Mouse (Mus musculus) ES-CJ7 (cell line): ENCODE results near the gene Erc2.

Experiments used
- DNase-seq: peaks from one replicate; pipeline ENCODE4 v3.0.0; 2011; ENCODE audit warnings: low read depth, low spot score

The Erc2 gene

GRCm38 (mm10) chr14:28441240-28441967 is 819.2 kb downstream of the Erc2 start:
- DNase-seq = no peak

- no peak for DNase-seq
Measured at GRCm38 (mm10) chr14:28443254-28443944, 821.2 kb downstream of the Erc2 start.

GRCm38 (mm10) chr14:28445737-28446136 is 823.5 kb downstream of the Erc2 start:
- DNase-seq = no peak

GRCm38 (mm10) chr14:28451771-28452170 is 829.5 kb downstream of the Erc2 start:
- no peak for DNase-seq

DNA sequence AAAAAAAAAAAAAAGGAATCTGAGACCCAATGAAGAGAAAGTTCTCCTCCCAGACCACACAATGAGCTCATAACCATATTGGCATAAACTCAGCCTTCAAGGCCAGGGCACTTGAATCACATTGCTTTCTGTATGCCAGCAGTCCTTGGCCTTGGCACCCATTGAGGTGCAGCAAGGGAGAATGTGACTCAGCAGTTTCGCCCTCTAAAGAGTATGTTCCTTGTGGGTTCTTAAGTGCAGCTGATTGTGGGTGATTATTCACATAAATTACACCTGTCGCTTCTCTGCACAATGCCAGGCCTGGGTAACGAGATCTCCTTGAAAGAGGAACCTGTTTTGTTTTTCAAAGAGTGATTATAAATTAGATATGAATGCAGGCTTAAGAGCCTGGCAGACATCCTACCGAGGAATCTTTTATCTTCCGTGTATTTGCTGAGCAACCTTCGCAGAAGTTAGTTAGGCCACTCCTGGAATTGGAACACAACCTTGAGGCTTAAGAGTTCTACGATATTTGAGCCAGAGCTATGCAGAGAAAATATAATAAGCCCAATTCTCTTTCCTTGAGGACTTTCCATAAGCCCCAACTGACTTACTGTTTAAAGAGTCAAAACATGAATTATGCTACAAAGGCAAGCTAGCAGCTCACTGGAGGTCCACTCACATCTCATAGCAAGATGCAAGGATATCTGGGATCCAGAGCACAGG is 834.3 kb downstream of the Erc2 start:
- peak; percentile 14 for DNase-seq

GRCm38 (mm10) chr14:28457428-28457827 is 835.2 kb downstream of the Erc2 start:
- no peak for DNase-seq

GRCm38 (mm10) chr14:28467956-28468355 is 845.7 kb downstream of the Erc2 start:
- DNase-seq = no peak

DNA sequence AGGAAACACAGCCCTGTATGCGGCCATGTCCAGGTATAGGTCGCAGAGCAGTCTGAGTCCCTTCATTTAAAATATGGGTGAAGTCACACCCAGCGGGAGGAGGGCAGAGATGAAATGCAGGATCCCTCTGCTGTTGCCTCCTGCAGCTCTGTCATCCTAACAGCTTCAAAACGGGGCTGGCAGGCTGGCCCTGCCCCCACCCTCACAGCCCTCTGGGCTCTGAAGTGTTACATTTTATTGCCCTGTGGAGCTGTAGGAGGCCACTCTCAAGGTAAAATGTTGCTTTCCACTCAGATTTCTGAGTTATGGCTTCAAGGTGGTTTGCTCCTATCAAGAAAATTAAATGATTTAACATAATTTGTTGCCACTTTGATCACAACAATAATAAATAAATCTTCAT is 847.5 kb downstream of the Erc2 start:
- no peak for DNase-seq

DNA sequence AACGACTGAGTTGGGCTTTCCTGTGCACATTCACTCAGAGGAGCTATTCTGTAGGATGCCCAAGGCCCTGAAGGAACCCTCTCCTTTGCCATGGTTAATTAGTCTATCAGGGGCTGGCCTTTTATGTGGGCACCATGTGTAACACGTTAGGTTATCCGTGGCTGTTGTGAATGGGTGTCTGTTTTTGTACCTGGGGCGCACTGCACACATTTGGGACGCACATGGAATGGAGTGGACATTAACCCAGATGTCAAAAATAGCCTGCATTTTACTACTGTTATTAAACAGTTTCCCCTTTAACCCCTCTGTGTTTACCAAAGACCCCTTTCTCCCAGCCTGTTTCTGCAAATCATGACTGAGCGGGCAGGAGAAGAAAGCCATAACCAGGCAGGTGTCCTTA is 848.0 kb downstream of the Erc2 start:
- DNase-seq = no peak

DNA sequence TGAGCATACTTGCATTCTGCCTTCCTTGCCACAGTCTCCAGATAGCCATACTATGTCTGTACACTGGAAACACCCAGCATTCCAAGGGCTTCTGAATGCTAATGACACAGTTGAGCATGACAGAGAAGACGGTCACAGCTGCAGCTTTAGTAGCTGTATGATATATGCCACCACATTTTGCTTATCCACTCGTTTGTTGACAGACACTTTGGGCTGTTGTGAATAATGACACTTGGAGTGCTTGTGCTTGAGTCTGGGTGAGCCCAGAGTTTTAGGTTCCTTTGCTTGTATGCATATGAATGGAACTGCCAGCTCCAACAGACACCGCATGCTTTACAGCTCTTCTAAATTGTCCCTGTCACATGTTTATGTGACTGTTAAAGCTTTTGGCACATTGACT is 852.8 kb downstream of the Erc2 start:
- DNase-seq = no peak

- DNase-seq = no peak
Measured at GRCm38 (mm10) chr14:28475421-28475820, 853.2 kb downstream of the Erc2 start.

GRCm38 (mm10) chr14:28476746-28477145 is 854.5 kb downstream of the Erc2 start:
- DNase-seq = no peak

DNA sequence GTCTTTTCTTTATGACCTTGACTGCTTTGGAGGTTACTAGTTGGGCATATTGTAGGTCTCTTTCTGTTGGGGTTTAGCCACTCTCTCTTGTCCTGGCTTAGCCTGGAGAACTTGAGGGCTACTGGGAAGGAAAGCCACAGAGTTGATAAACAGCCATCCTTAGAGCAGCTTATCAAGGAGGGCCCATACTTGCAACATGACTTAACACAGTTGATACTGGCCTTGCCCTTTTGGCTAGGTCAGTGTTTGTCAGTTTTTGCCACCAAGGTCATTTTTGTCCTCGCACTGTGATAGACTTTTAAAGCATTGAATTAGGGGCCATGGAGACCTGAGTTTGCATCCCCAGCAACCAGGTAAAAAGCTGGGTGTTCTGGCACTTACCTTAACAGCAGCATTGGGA is 858.6 kb downstream of the Erc2 start:
- DNase-seq = no peak

- DNase-seq = no peak
Measured at GRCm38 (mm10) chr14:28493806-28494205, 871.6 kb downstream of the Erc2 start.

DNA sequence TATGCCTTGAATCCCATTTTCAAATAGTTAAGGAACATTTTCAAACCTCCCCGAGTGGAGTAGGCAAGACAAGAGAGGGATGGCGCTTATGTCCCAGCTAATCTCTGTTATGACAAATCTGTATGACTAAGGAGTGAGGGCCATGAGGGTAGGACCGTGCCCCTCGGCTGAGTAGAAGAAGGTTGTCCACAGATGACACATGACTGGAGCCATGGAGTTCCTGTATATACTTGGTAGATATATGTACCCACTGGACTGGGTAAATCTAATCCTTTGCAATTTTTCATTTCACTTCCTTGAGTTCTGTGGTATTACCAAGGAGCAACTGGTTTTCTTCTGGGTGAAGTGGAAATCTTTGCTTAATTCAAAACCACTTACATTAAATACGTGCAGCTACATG is 872.0 kb downstream of the Erc2 start:
- DNase-seq = no peak

DNA sequence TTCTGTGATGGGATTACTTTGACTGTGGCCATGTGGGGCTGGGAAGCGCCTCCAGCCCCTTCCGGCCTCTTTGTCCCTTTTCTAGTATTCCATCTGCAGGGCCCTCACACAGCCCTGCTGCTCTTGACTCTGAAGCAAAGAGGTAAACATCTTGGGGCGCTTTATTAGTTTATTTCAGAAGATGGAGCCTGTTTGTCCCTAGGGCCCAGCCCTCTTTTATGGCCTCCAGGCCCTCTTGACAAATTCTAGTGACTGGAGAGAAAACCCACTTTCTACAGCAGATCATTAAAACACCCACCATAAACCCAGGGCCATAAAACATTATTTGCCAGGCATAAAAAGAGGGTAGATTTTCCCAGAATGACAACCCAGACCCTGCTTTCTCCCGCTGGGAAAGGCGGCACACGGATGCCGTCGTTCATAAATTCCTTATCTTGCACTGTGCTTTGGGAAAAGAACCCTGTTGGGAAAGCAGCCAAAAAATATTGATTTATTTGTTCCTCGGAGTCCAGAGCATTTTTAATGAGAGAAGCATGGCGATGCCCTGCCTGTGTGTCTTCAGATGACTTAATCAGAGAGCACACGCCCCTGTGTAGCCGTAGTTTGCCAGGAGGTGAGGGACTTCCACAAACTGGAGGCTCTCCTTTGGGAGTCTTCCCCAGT is 879.1 kb downstream of the Erc2 start:
- DNase-seq = no peak

GRCm38 (mm10) chr14:28503276-28503675 is 881.0 kb downstream of the Erc2 start:
- no peak for DNase-seq

DNA sequence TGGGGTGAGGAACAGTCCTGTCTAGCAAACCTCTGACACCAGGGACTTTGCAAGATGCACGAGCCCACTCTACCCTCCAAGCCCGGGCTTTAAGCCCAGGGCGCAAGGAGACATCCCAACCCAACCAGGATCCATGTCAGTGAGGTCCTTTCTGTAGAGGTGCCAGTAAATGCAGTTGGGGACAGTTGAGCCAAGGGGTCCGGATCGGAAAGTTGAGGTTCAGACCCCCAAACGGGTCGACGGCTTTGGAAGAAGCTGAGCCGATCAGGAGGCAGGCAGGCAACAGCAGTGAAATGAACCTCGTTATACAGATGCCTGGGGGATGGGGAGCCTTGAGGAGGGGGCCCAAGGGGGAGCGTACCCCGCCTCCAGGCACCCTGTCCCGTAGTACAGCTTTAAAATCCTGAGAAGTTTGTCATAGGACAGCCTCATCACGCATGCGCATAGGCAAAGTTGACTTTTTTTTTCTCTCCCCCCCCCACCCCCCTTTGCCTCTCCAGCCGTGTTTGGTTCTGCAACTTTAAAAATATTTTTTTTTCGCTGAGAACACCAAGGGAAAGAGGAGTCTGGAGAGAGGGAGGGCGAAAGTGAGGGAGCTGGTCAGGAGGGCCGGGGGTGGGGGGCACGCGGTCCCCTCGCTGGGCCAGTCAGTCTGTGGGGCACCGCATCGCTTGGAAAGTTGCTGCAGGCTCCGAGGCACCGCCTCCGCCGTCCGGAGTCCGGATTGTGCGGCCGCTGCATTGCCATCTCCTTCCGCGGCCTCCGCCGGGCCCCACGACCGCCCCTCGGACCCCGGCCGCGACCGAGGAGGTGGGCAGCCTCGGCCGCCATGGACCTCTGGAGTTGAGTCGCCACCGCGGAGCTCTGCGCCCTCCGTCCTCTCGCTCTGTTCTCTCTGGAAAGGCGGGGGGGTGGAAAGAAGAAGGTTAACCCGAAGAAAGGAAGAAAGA is 882.1 kb downstream of the Erc2 start, which contains the start of gene Wnt5a:
Gene Wnt5a (plus strand): TSS at position 650 of the 950 bp plus-strand sequence.
- DNase-seq = no peak

DNA sequence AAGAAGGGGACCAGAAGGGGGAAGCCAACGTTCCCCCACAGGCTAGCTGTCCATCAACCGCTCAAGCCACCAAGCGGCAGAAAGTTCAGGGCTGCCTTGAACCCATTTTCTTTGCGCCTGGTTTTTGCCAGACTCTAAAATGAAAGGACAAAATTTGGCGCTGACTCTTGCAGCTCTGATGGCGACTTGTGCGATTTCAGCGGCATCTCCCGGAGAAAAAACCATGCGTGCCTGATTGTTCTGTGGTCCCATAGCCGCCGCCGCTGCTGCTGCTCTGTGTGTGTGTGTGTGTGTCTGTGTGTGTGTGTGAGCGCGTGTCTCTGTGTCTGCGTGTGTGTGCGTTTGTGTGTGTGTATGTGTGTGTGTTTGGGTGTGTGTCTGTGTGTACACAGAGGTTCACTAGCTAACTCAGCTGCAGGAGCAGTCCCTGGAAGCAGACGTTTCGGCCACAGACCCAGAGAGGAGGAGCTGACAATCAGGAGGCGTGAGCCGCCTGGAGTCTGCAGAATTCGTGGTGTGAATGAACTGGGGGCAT is 882.9 kb downstream of the Erc2 start:
- DNase-seq = peak; percentile 47

DNA sequence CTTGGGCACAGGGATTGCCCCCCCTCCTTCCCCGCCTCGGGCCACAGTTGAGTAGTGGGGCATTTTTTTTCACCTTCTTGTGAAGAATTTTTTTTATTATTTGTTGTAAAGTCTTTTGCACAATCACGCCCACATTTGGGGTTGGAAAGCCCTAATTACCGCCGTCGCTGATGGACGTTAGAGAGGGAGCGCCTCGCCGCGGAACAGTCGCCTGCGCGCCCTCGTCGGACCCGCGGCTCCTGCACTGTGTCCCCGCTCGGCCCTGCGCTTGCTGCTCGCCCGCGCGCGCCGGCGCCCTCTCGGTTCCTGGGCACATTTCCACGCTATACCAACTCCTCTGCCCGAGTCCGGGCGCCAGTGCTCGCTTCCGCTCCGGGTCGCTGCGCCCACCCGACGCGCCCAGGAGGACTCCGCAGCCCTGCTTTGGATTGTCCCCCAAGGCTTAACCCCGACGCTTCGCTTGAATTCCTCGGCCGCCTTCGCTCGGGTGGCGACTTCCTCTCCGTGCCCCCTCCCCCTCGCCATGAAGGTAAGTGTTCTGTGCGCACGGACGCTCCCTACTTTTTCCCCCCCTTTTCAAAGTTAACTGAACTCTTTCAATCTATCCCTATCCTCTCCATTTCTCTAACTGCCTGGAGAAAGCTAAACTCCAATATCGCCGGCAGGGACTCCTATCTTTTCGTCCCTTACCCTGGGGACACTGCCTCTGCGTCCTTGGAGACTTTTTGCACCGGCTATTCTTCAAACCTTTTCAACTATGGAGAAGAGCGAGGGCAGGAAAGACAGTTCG is 883.6 kb downstream of the Erc2 start:
- DNase-seq = peak; percentile 50
